Mouse (Mus musculus): ENCODE data around the gene Ms4a8a. TPM values are rescaled to one million over a fixed set of nuclear protein-coding genes. Genes with fewer than 3 reads are reported as not detected.

The Ms4a8a gene
- polyA plus RNA-seq, 2 experiments = 0.08 to 0.11 TPM

DNA sequence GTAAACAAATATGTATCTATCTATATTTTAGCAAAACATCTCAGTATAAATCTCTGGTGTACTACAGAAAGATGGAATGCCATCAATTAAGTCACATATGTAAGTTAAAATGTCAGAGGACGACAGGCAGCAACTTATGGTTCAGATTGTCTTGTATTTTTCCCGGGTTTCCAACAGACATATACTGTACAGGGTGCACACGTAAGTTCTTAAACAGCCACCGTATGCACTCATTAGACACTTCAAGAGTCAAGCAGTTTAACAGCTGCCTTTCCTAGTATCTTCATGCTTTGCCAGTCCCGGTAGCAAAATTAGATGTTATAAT lies 36.3 kb downstream of the Ms4a8a start:
- H3K9ac ChIP-seq (replicated peaks) = no peak overlapping the region
- H3K27me3 ChIP-seq (ENCODE audit: control insufficient read depth, insufficient read depth, low read length) = no peaks in the 10 kb centered on the region
- H3K9me3 ChIP-seq (ENCODE audit: control insufficient read depth, low read length) = no peaks in the 10 kb centered on the region
- DNase-seq (ENCODE audit: low read depth in 3 of 3, low spot score in 3 of 3) (no peak), ATAC-seq (ENCODE audit: insufficient read depth) (no peak)
- no peak overlapping the region for H3K4me3 ChIP-seq (ENCODE audit: insufficient read depth in 1 of 2, low read depth in 2 of 2, low read length in 2 of 2)
- peak overlapping the region; percentile 53 for H3K4me2 ChIP-seq (ENCODE audit: low read depth)
- H3K27ac ChIP-seq = no peak overlapping the region
- 23% methylated on average over 5 of the region's 5 CpGs for WGBS (ENCODE audit: insufficient replicate concordance)
- no peaks in the 10 kb centered on the region for H3K36me3 ChIP-seq (replicated peaks; ENCODE audit: control insufficient read depth, insufficient read depth, low read depth)
- TF ChIP-seq EP300 (IDR thresholded peaks at IDR 0.05; ENCODE audit: low read depth) (no peak), CTCF (IDR thresholded peaks at IDR 0.05; ENCODE audit: low read depth) (no peak)
- peaks cover 0 to 4% of the 10 kb centered on the region in 2 experiments; a peak in 1 of 4 replicates for H3K4me1 ChIP-seq (replicated peaks; ENCODE audit: control insufficient read depth in 2 of 2, insufficient read depth in 2 of 2, low read length in 1 of 2)

DNA sequence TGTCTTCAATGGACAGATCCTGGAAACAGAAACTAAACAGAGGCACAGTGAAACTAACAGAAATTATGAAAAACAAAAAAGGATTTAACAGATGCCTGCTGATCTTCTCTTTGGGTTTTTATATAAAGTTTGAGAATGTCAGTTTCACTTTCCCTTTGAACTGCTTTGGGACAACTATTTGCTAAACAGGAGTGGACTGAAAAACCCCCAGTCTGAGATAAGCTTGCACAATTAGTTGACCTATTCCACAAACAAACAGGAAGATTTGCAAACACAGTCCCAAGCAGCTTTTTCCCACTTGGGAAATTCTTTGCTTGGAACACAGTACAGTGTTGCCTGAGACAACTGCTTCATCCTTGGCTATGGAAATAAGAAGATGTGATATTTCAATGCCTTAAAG lies 43.3 kb downstream of the Ms4a8a start:
- no peaks in the 10 kb centered on the region for H3K36me3 ChIP-seq (replicated peaks; ENCODE audit: control insufficient read depth, insufficient read depth, low read depth)
- ATAC-seq (ENCODE audit: insufficient read depth) (no peak), DNase-seq (ENCODE audit: low read depth in 3 of 3, low spot score in 3 of 3) (no peak)
- no peak overlapping the region for H3K9ac ChIP-seq (replicated peaks)
- no peak overlapping the region for H3K4me3 ChIP-seq (ENCODE audit: insufficient read depth in 1 of 2, low read depth in 2 of 2, low read length in 2 of 2)
- H3K4me2 ChIP-seq (ENCODE audit: low read depth) = no peak overlapping the region
- TF ChIP-seq EP300 (IDR thresholded peaks at IDR 0.05; ENCODE audit: low read depth) (no peak), CTCF (IDR thresholded peaks at IDR 0.05; ENCODE audit: low read depth) (no peak)
- no peaks in the 10 kb centered on the region for H3K4me1 ChIP-seq (replicated peaks; ENCODE audit: control insufficient read depth in 2 of 2, insufficient read depth in 2 of 2, low read length in 1 of 2)
- no peaks in the 10 kb centered on the region for H3K9me3 ChIP-seq (ENCODE audit: control insufficient read depth, low read length)
- no peak overlapping the region for H3K27ac ChIP-seq
- no peaks in the 10 kb centered on the region for H3K27me3 ChIP-seq (ENCODE audit: control insufficient read depth, insufficient read depth, low read length)

DNA sequence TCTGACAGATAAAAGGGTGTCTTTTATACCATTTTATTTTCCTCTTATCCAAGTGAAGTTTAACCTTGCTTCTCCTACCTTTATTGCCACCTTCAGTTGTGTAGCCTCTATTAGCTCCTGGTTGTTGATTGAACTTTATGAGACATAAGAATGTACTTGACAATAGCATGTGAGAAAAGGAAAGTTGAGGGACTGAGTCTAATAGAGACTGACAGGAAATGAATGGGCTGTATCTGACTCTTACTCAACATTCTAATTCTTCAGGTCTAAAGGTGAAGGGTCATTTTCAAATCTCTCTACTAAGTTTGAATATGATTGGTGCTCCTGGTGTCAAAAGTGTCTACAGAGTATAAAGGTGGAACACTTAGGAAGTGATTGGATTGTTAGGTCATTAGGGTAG lies 58.5 kb downstream of the Ms4a8a start:
- TF ChIP-seq CTCF (IDR thresholded peaks at IDR 0.05; ENCODE audit: low read depth) (no peak), EP300 (IDR thresholded peaks at IDR 0.05; ENCODE audit: low read depth) (no peak)
- no peak for DNase-seq (ENCODE audit: low read depth in 3 of 3, low spot score in 3 of 3)
- no peak overlapping the region for H3K4me3 ChIP-seq (ENCODE audit: insufficient read depth in 1 of 2, low read depth in 2 of 2, low read length in 2 of 2)
- H3K27ac ChIP-seq = no peak overlapping the region
- no peak overlapping the region for H3K4me2 ChIP-seq (ENCODE audit: low read depth)
- H3K27me3 ChIP-seq (ENCODE audit: control insufficient read depth, insufficient read depth, low read length) = no peaks in the 10 kb centered on the region
- ATAC-seq (ENCODE audit: insufficient read depth) = no peak
- no peaks in the 10 kb centered on the region for H3K4me1 ChIP-seq (replicated peaks; ENCODE audit: control insufficient read depth in 2 of 2, insufficient read depth in 2 of 2, low read length in 1 of 2)
- no peaks in the 10 kb centered on the region for H3K9me3 ChIP-seq (ENCODE audit: control insufficient read depth, low read length)
- H3K36me3 ChIP-seq (replicated peaks; ENCODE audit: control insufficient read depth, insufficient read depth, low read depth) = no peaks in the 10 kb centered on the region
- H3K9ac ChIP-seq (replicated peaks) = no peak overlapping the region

DNA sequence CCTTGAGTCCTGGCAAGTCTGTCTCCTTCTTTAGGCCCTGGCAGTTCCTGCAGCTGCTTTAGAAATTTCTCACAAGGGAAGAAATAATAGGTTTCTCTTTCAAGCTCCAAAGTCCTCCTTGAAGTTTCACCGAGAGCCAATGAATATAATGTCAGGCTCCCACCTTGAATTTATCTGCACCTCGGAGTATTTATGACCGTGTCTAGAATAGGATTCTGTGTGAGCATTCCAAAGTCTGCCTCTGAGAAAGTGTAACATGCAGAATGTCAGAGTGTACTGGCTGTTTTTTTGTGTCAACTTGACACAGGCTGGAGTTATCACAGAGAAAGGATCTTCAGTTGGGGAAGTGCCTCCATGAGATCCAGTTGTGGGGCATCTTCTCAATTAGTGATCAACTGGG lies 63.0 kb downstream of the Ms4a8a start, which contains the start of gene Ms4a18:
Gene Ms4a18 (minus strand): TSS at position 141 of the 400 bp plus-strand sequence.
- ATAC-seq (ENCODE audit: insufficient read depth) (no peak), DNase-seq (ENCODE audit: low read depth in 3 of 3, low spot score in 3 of 3) (no peak)
- no peak within 1 kb of the TSS for H3K27ac ChIP-seq
- no peak within 1 kb of the TSS for H3K9ac ChIP-seq (replicated peaks)
- H3K9me3 ChIP-seq (ENCODE audit: control insufficient read depth, low read length) = no peaks in the 10 kb centered on the region
- no peaks in the 10 kb centered on the region for H3K27me3 ChIP-seq (ENCODE audit: control insufficient read depth, insufficient read depth, low read length)
- 67% methylated on average over 3 of the region's 3 CpGs for WGBS (ENCODE audit: insufficient replicate concordance)
- TF ChIP-seq CTCF (IDR thresholded peaks at IDR 0.05; ENCODE audit: low read depth) (no peak), EP300 (IDR thresholded peaks at IDR 0.05; ENCODE audit: low read depth) (no peak)
- no peaks in the 10 kb centered on the region for H3K4me1 ChIP-seq (replicated peaks; ENCODE audit: control insufficient read depth in 2 of 2, insufficient read depth in 2 of 2, low read length in 1 of 2)
- H3K4me3 ChIP-seq (ENCODE audit: insufficient read depth in 1 of 2, low read depth in 2 of 2, low read length in 2 of 2) = no peak within 1 kb of the TSS
- H3K36me3 ChIP-seq (replicated peaks; ENCODE audit: control insufficient read depth, insufficient read depth, low read depth) = no peaks in the 10 kb centered on the region
- no peak within 1 kb of the TSS for H3K4me2 ChIP-seq (ENCODE audit: low read depth)

Other genes starting within 250 kb of the Ms4a8a start
- 3.7 and 3.8 TPM in 2 replicates for gene Slc15a3, start 241.4 kb downstream of the Ms4a8a start, polyA plus RNA-seq (2012; rRNA removed)
- gene Slc15a3, start 241.4 kb downstream of the Ms4a8a start, polyA plus RNA-seq (2014; fragmentation: Nextera tagmentation; extraction: Ambion mirVana) = 0.90 and 1.4 TPM in 2 replicates
- gene Tmem132a, start 211.2 kb downstream of the Ms4a8a start, polyA plus RNA-seq (2012; rRNA removed) = 2.5 and 2.8 TPM in 2 replicates
- 1.6 and 2.2 TPM in 2 replicates for gene Tmem132a, start 211.2 kb downstream of the Ms4a8a start, polyA plus RNA-seq (2014; fragmentation: Nextera tagmentation; extraction: Ambion mirVana)
- gene Tmem109, start 199.1 kb downstream of the Ms4a8a start, polyA plus RNA-seq (2012; rRNA removed) = 10.9 and 11.1 TPM in 2 replicates
- gene Tmem109, start 199.1 kb downstream of the Ms4a8a start, polyA plus RNA-seq (2014; fragmentation: Nextera tagmentation; extraction: Ambion mirVana) = 16.1 and 16.5 TPM in 2 replicates
- 108 and 117 TPM in 2 replicates for gene Prpf19, start 185.9 kb downstream of the Ms4a8a start, polyA plus RNA-seq (2012; rRNA removed)
- 15.7 and 19.1 TPM in 2 replicates for gene Prpf19, start 185.9 kb downstream of the Ms4a8a start, polyA plus RNA-seq (2014; fragmentation: Nextera tagmentation; extraction: Ambion mirVana)
- gene Zp1, start 160.5 kb downstream of the Ms4a8a start, polyA plus RNA-seq (2012; rRNA removed) = not detected in 2 replicates
- gene Zp1, start 160.5 kb downstream of the Ms4a8a start, polyA plus RNA-seq (2014; fragmentation: Nextera tagmentation; extraction: Ambion mirVana) = not detected in 2 replicates
- gene Ptgdr2, start 143.9 kb downstream of the Ms4a8a start, polyA plus RNA-seq (2012; rRNA removed) = 0.02 and 0.04 TPM in 2 replicates
- 0.05 and 0.09 TPM in 2 replicates for gene Ptgdr2, start 143.9 kb downstream of the Ms4a8a start, polyA plus RNA-seq (2014; fragmentation: Nextera tagmentation; extraction: Ambion mirVana)
- gene Ccdc86, start 131.8 kb downstream of the Ms4a8a start, polyA plus RNA-seq (2012; rRNA removed) = 3.3 and 4.9 TPM in 2 replicates
- gene Ccdc86, start 131.8 kb downstream of the Ms4a8a start, polyA plus RNA-seq (2014; fragmentation: Nextera tagmentation; extraction: Ambion mirVana) = 9.9 and 10.6 TPM in 2 replicates
- not detected in 2 replicates for gene Ms4a10, start 106.4 kb downstream of the Ms4a8a start, polyA plus RNA-seq (2012; rRNA removed)
- 0.23 TPM in 1 of 2 replicates, not detected in the other for gene Ms4a10, start 106.4 kb downstream of the Ms4a8a start, polyA plus RNA-seq (2014; fragmentation: Nextera tagmentation; extraction: Ambion mirVana)
- not detected in 2 replicates for gene Ms4a15, start 87.9 kb downstream of the Ms4a8a start, polyA plus RNA-seq (2012; rRNA removed)
- gene Ms4a15, start 87.9 kb downstream of the Ms4a8a start, polyA plus RNA-seq (2014; fragmentation: Nextera tagmentation; extraction: Ambion mirVana) = not detected in 2 replicates
- 0.02 TPM in 1 of 2 replicates, not detected in the other for gene Ms4a18, start 63.1 kb downstream of the Ms4a8a start, polyA plus RNA-seq (2012; rRNA removed)
- not detected in 2 replicates for gene Ms4a18, start 63.1 kb downstream of the Ms4a8a start, polyA plus RNA-seq (2014; fragmentation: Nextera tagmentation; extraction: Ambion mirVana)
- not detected in 2 replicates for gene 1700017D01Rik, start 49.8 kb upstream of the Ms4a8a start, polyA plus RNA-seq (2012; rRNA removed)
- not detected in 2 replicates for gene 1700017D01Rik, start 49.8 kb upstream of the Ms4a8a start, polyA plus RNA-seq (2014; fragmentation: Nextera tagmentation; extraction: Ambion mirVana)
- gene 1700025F22Rik, start 84.2 kb upstream of the Ms4a8a start, polyA plus RNA-seq (2012; rRNA removed) = not detected in 2 replicates
- gene 1700025F22Rik, start 84.2 kb upstream of the Ms4a8a start, polyA plus RNA-seq (2014; fragmentation: Nextera tagmentation; extraction: Ambion mirVana) = not detected in 2 replicates
- gene Ms4a13, start 115.6 kb upstream of the Ms4a8a start, polyA plus RNA-seq (2012; rRNA removed) = not detected in 2 replicates
- gene Ms4a13, start 115.6 kb upstream of the Ms4a8a start, polyA plus RNA-seq (2014; fragmentation: Nextera tagmentation; extraction: Ambion mirVana) = not detected in 2 replicates
- not detected in 2 replicates for gene Ms4a12, start 151.3 kb upstream of the Ms4a8a start, polyA plus RNA-seq (2012; rRNA removed)
- gene Ms4a12, start 151.3 kb upstream of the Ms4a8a start, polyA plus RNA-seq (2014; fragmentation: Nextera tagmentation; extraction: Ambion mirVana) = not detected in 2 replicates
- not detected in 2 replicates for gene Ms4a1, start 185.1 kb upstream of the Ms4a8a start, polyA plus RNA-seq (2012; rRNA removed)
- gene Ms4a1, start 185.1 kb upstream of the Ms4a8a start, polyA plus RNA-seq (2014; fragmentation: Nextera tagmentation; extraction: Ambion mirVana) = not detected in 2 replicates
- gene Ms4a5, start 202.8 kb upstream of the Ms4a8a start, polyA plus RNA-seq (2012; rRNA removed) = not detected in 2 replicates
- not detected in 2 replicates for gene Ms4a5, start 202.8 kb upstream of the Ms4a8a start, polyA plus RNA-seq (2014; fragmentation: Nextera tagmentation; extraction: Ambion mirVana)
- gene Ms4a14, start 233.4 kb upstream of the Ms4a8a start, polyA plus RNA-seq (2012; rRNA removed) = 0.02 TPM in 2 replicates
- gene Ms4a14, start 233.4 kb upstream of the Ms4a8a start, polyA plus RNA-seq (2014; fragmentation: Nextera tagmentation; extraction: Ambion mirVana) = not detected in 2 replicates

Measured in liver, embryonic 14.5 days (tissue).